Mouse (Mus musculus) G1E (cell line): ENCODE results near the gene Hoxb4.

Source experiments
- CTCF ChIP-seq: IDR thresholded peaks from 2 replicates; pipeline ENCODE4 v1.5.1; 2012; ENCODE audit warnings: low read depth, low read length, inconsistent platforms, mixed read lengths
- GATA1 ChIP-seq: IDR thresholded peaks from 2 replicates; pipeline ENCODE4 v1.6.1; 2012; ENCODE audit warnings: borderline replicate concordance, low read length, inconsistent platforms, mixed read lengths
- GATA2 ChIP-seq: IDR thresholded peaks from 2 replicates; pipeline ENCODE4 v1.6.1; 2012; ENCODE audit warnings: low read depth, low read length, inconsistent platforms, borderline replicate concordance
- POLR2AphosphoS5 ChIP-seq: IDR thresholded peaks from 2 replicates; pipeline ENCODE4 v1.6.1; 2012; ENCODE audit warnings: low read depth, low read length, inconsistent platforms; ENCODE audit not compliant: insufficient replicate concordance
- TAL1 ChIP-seq: conservative IDR thresholded peaks from 2 replicates; pipeline ENCODE4 v1.6.1; 2012; ENCODE audit warnings: low read depth, low read length, inconsistent platforms, mixed read lengths

GRCm38 (mm10) chr11:96288455-96289221 lies 29.4 kb upstream of the Hoxb4 start:
- TF ChIP-seq CTCF: no peak
- TF ChIP-seq TAL1: no peak
- TF ChIP-seq GATA1: no peak
- TF ChIP-seq POLR2AphosphoS5: no peak
- TF ChIP-seq GATA2: no peak
